Mouse (Mus musculus) neural tube, embryonic 15.5 days (tissue): Measurements from ENCODE around the gene Rnf17. TPM values are rescaled to one million over a fixed set of nuclear protein-coding genes. Genes with fewer than 3 reads are reported as not detected.

ENCODE experiments used
- ATAC-seq: fragments of 200-750 bp; cut with Nextera tagmentation; 2 replicates; pipeline ENCODE4 v1.8.0; 2017; ENCODE audit warnings: mild to moderate bottlenecking, moderate TSS enrichment, moderate library complexity; ENCODE audit not compliant: low FRiP score
- H3K27ac ChIP-seq: fragments of 300-500 bp; sonication (generic); replicated peaks from 2 replicates; pipeline ENCODE4 v1.5.1; 2015; ENCODE audit warnings: mild to moderate bottlenecking, inconsistent platforms
- H3K27me3 ChIP-seq: fragments of 300-500 bp; sonication (generic); replicated peaks from 2 replicates; pipeline ENCODE4 v1.6.1; 2015; ENCODE audit warnings: inconsistent platforms
- H3K36me3 ChIP-seq: fragments of 300-500 bp; sonication (generic); 2 replicates; pipeline ENCODE4 v1.6.1; 2015; ENCODE audit warnings: inconsistent platforms
- H3K4me1 ChIP-seq: fragments of 300-500 bp; sonication (generic); 2 replicates; pipeline ENCODE4 v1.6.1; 2015; ENCODE audit warnings: inconsistent platforms
- H3K4me2 ChIP-seq: fragments of 300-500 bp; sonication (generic); 2 replicates; pipeline ENCODE4 v1.6.1; 2015; ENCODE audit warnings: inconsistent platforms, mild to moderate bottlenecking, moderate library complexity
- H3K4me3 ChIP-seq: fragments of 300-500 bp; sonication (generic); replicated peaks from 2 replicates; pipeline ENCODE4 v1.5.1; 2015; ENCODE audit warnings: mild to moderate bottlenecking, inconsistent platforms
- H3K9ac ChIP-seq: fragments of 300-500 bp; sonication (generic); replicated peaks from 2 replicates; pipeline ENCODE4 v1.6.1; 2015; ENCODE audit warnings: mild to moderate bottlenecking, inconsistent platforms
- H3K9me3 ChIP-seq: fragments of 300-500 bp; sonication (generic); replicated peaks from 2 replicates; pipeline ENCODE4 v1.6.1; 2016; ENCODE audit warnings: inconsistent platforms
- WGBS: fragments of 180-500 bp; shearing (Covaris S2); methylation state at CpG from one replicate; pipeline ENCODE4 v1.1.7; 2015; ENCODE audit warnings: mixed read lengths; 5-methylcytosine and 5-hydroxymethylcytosine counted together
- polyA plus RNA-seq: library from polyadenylated mRNA; unstranded; fragments of >200 nt; fragmentation: Nextera tagmentation; extraction: Ambion mirVana; gene quantifications from 2 replicates; pipeline ENCODE4 v1.2.1, GENCODE M21; 2015

Gene Rnf17
- 0.64 and 1.2 TPM in 2 replicates for polyA plus RNA-seq

DNA sequence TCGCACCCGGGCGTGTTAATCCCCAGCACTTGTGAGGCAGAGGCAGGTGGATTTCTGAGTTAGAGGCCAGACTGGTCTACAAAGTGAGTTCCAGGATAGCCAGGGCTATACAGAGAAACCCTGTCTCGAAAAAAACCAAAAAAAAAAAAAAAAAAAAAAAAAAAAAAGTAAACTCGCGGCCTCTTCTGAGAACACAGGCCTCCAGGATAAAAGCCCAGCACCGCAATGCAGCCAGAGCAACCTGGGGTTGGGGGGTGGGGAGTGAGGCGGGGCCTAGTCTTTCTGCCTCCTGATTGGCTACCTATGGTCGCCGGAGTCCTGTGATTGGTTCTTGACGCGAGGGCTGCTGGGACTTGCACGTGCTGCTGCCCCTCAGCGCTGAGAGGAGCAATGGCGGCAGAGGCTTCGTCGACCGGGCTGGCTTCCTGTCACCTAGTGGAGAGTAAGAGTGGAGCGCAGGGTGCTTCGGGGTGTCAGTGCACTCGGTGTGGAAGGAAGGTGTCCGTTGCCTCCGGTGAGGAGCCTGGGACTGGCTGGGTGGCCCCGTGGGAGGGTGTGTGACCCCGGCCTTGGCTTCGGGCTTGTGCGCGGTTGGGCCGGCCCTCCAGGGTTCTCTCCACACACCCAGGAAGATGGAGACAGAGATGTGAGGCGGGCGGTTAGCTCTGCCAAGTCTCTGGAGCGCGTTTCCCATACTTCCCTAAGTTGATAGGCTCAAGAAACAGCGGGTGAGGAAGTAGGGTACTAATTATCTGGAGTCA lies at the start of gene Rnf17:
Rnf17 (plus strand) TSS at position 271 of the 761 bp plus-strand sequence.
- Histone ChIP-seq H3K9me3 (no peaks in the 10 kb centered on the region), H3K4me2 (peak within 1 kb of the TSS; percentile 36), H3K27me3 (no peaks in the 10 kb centered on the region), H3K9ac (no peak within 1 kb of the TSS), H3K36me3 (no peaks in the 10 kb centered on the region), H3K4me1 (no peaks in the 10 kb centered on the region), H3K4me3 (0 out of 2 replicates have a peak within 1 kb of the TSS, but pooled peaks have one; percentile 9), H3K27ac (no peak within 1 kb of the TSS)
- WGBS: 73% methylated on average over 34 of the region's 34 CpGs
- no peak for ATAC-seq

DNA sequence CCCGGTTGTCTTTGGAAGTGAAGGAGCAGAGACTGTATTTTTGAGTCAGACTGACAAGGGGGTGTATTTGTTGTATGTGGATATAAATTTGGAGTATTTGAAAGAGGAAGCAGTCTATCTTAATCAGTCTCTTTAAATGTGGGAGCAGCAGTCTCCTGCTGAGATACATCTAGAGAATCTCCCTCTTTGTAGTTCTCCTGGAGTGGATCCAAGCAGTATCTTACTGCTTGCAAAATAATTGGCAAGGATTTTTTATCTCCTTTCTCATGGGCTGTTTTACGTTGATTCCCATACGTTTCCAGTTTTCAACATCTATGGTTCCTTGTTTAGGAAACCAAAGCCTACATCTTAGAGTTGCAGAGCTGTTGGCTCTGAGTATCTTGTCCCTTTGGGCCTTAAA lies 47.6 kb upstream of the Rnf17 start:
- Histone ChIP-seq H3K4me1 (no peaks in the 10 kb centered on the region), H3K4me3 (no peak overlapping the region), H3K27me3 (no peaks in the 10 kb centered on the region), H3K36me3 (no peaks in the 10 kb centered on the region), H3K9me3 (no peaks in the 10 kb centered on the region), H3K27ac (no peak overlapping the region), H3K9ac (no peak overlapping the region), H3K4me2 (no peak overlapping the region)
- no peak for ATAC-seq
- WGBS: 67% methylated on average over 3 of the region's 3 CpGs

DNA sequence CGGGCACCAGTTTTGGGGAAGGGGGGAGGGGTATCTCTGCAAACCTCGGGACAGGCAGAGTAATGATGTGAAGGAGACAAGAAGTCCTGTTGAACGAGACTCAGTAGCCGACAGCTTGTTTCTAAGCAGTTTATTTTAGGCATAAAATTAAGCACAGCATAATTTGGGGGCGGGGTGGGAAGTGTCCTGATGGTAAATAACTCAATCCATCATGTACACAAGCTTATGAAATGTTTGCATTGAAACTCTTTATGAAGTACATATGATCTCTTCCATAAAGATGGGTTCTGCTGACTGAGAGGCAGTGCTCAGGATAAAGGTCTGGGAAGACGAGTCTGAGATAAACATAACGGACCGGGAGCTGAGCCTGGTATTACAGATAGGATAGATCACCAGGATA lies 47.0 kb upstream of the Rnf17 start:
- Histone ChIP-seq H3K9ac (no peak overlapping the region), H3K4me2 (no peak overlapping the region), H3K27me3 (no peaks in the 10 kb centered on the region), H3K9me3 (no peaks in the 10 kb centered on the region), H3K4me1 (no peaks in the 10 kb centered on the region), H3K36me3 (no peaks in the 10 kb centered on the region), H3K4me3 (no peak overlapping the region), H3K27ac (no peak overlapping the region)
- WGBS: 79% methylated on average over 8 of the region's 8 CpGs
- no peak for ATAC-seq

GRCm38 (mm10) chr14:56356196-56356595 lies 46.2 kb upstream of the Rnf17 start:
- Histone ChIP-seq H3K4me3 (no peak overlapping the region), H3K9me3 (no peaks in the 10 kb centered on the region), H3K36me3 (no peaks in the 10 kb centered on the region), H3K27ac (no peak overlapping the region), H3K9ac (no peak overlapping the region), H3K4me1 (no peaks in the 10 kb centered on the region), H3K27me3 (no peaks in the 10 kb centered on the region), H3K4me2 (no peak overlapping the region)
- 97% methylated on average over 6 of the region's 6 CpGs for WGBS
- ATAC-seq: no peak

GRCm38 (mm10) chr14:56358422-56358821 lies 44.0 kb upstream of the Rnf17 start:
- Histone ChIP-seq H3K9ac (no peak overlapping the region), H3K4me2 (no peak overlapping the region), H3K4me3 (no peak overlapping the region), H3K27me3 (peaks cover 9% of the 10 kb centered on the region), H3K4me1 (no peaks in the 10 kb centered on the region), H3K36me3 (no peaks in the 10 kb centered on the region), H3K27ac (no peak overlapping the region), H3K9me3 (no peaks in the 10 kb centered on the region)
- ATAC-seq: no peak
- 71% methylated on average over 7 of the region's 7 CpGs for WGBS

DNA sequence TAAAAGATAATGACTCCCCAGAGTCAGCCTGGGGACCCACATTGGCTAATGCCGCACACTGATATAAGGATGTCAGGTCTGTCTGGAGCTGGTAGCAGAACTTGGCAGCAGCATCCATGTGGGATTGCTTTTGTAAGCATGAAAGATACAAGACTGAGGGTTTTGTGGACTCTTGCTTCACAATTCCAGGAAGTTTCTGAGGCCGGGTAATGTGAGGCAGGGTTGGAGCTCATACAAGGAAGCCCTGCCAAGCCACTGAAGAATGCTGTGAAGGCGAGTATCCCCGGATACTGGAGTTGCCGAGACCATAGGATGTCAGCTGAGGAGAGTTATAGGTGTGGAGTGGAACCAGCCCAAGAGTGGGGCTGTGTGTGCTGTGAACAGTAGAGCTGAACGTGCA lies 43.2 kb upstream of the Rnf17 start:
- Histone ChIP-seq H3K4me3 (no peak overlapping the region), H3K4me2 (no peak overlapping the region), H3K27me3 (peaks cover 16% of the 10 kb centered on the region), H3K27ac (no peak overlapping the region), H3K9me3 (no peaks in the 10 kb centered on the region), H3K4me1 (no peaks in the 10 kb centered on the region), H3K9ac (no peak overlapping the region), H3K36me3 (no peaks in the 10 kb centered on the region)
- no peak for ATAC-seq
- WGBS: 72% methylated on average over 6 of the region's 6 CpGs

- peak; percentile 58 for ATAC-seq
- peak within 1 kb of the TSS; percentile 49 for H3K4me3 ChIP-seq
- peaks cover 58% of the 10 kb centered on the region for H3K27me3 ChIP-seq
- H3K36me3 ChIP-seq: no peaks in the 10 kb centered on the region
- peak within 1 kb of the TSS; percentile 53 for H3K9ac ChIP-seq
- peaks cover 11% of the 10 kb centered on the region for H3K4me1 ChIP-seq
- H3K9me3 ChIP-seq: no peaks in the 10 kb centered on the region
- WGBS: under 1% methylated on average over 48 of the region's 48 CpGs
- no peak within 1 kb of the TSS for H3K27ac ChIP-seq
- peak within 1 kb of the TSS; percentile 92 for H3K4me2 ChIP-seq
These were observed 37.6 kb upstream of the Rnf17 start, which contains the start of gene Atp12a for GRCm38 (mm10) chr14:56364711-56365237. Gene Atp12a, plus strand, starts transcription at chr14:56365068.

GRCm38 (mm10) chr14:56365292-56365691 lies 37.1 kb upstream of the Rnf17 start:
- no peak; the same call in 1 of the 2 replicates for ATAC-seq
- H3K27me3 ChIP-seq: peaks cover 58% of the 10 kb centered on the region
- peaks cover 11% of the 10 kb centered on the region for H3K4me1 ChIP-seq
- peak overlapping the region; percentile 53 for H3K9ac ChIP-seq
- WGBS: 35% methylated on average over 8 of the region's 8 CpGs
- H3K4me2 ChIP-seq: peak overlapping the region; percentile 92
- no peaks in the 10 kb centered on the region for H3K36me3 ChIP-seq
- no peak overlapping the region for H3K27ac ChIP-seq
- peak overlapping the region; percentile 49 for H3K4me3 ChIP-seq
- H3K9me3 ChIP-seq: no peaks in the 10 kb centered on the region

GRCm38 (mm10) chr14:56366712-56367111 lies 35.7 kb upstream of the Rnf17 start:
- WGBS: 25% methylated on average over 15 of the region's 15 CpGs
- no peak overlapping the region for H3K4me3 ChIP-seq
- H3K9me3 ChIP-seq: no peaks in the 10 kb centered on the region
- H3K36me3 ChIP-seq: no peaks in the 10 kb centered on the region
- no peak overlapping the region for H3K9ac ChIP-seq
- H3K27me3 ChIP-seq: peaks cover 58% of the 10 kb centered on the region
- no peak overlapping the region for H3K27ac ChIP-seq
- no peak for ATAC-seq
- H3K4me2 ChIP-seq: no peak overlapping the region
- peaks cover 11% of the 10 kb centered on the region for H3K4me1 ChIP-seq

DNA sequence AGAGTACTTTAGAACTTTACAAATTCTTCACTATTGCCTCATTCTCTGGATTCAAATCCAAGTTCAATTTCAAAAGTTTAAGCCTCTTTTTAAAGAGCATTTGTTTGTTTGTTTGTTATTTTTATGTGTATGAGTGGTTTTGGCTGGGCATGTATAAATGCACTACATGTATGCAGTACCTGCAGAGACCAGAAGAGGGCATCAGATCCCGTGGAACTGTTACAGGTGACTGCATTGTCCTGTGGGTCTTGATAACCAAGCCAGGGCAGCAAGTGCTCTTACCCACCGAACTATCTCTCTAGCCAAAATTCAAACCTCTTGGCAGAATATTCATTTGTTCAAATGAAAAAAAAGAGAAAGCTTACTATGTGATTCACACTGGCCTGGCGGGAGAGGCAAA lies 33.5 kb upstream of the Rnf17 start:
- WGBS: 55% methylated on average over 3 of the region's 3 CpGs
- H3K27ac ChIP-seq: no peak overlapping the region
- H3K27me3 ChIP-seq: peaks cover 45% of the 10 kb centered on the region
- no peak for ATAC-seq
- peaks cover 11% of the 10 kb centered on the region for H3K4me1 ChIP-seq
- H3K36me3 ChIP-seq: no peaks in the 10 kb centered on the region
- no peak overlapping the region for H3K9ac ChIP-seq
- H3K9me3 ChIP-seq: no peaks in the 10 kb centered on the region
- no peak overlapping the region for H3K4me3 ChIP-seq
- no peak overlapping the region for H3K4me2 ChIP-seq

- Histone ChIP-seq H3K4me2 (no peak overlapping the region), H3K9ac (no peak overlapping the region), H3K4me3 (no peak overlapping the region), H3K27me3 (no peaks in the 10 kb centered on the region), H3K36me3 (no peaks in the 10 kb centered on the region), H3K4me1 (no peaks in the 10 kb centered on the region), H3K27ac (no peak overlapping the region), H3K9me3 (no peaks in the 10 kb centered on the region)
- peak; percentile 89 for ATAC-seq
- 4% methylated on average over 6 of the region's 6 CpGs for WGBS
These were observed 26.6 kb upstream of the Rnf17 start for GRCm38 (mm10) chr14:56375731-56376130.

- no peak overlapping the region for H3K27ac ChIP-seq
- no peaks in the 10 kb centered on the region for H3K4me1 ChIP-seq
- no peaks in the 10 kb centered on the region for H3K9me3 ChIP-seq
- no peaks in the 10 kb centered on the region for H3K36me3 ChIP-seq
- H3K4me3 ChIP-seq: no peak overlapping the region
- H3K4me2 ChIP-seq: no peak overlapping the region
- ATAC-seq: no peak
- H3K9ac ChIP-seq: no peak overlapping the region
- H3K27me3 ChIP-seq: no peaks in the 10 kb centered on the region
These were observed 24.6 kb upstream of the Rnf17 start for GRCm38 (mm10) chr14:56377745-56378144.
